Mouse (Mus musculus): ENCODE measurements around the gene Xylt2. TPM values are rescaled to one million over a fixed set of nuclear protein-coding genes. Genes with fewer than 3 reads are reported as not detected.
"Not testable (repeated sequence)": the region's sequence is repeated elsewhere in the genome, so short reads cannot be mapped to it uniquely, and the experiment has no call there.

Xylt2 gene
- polyA plus RNA-seq, 1 experiment from 2014 or later, result 22.4 TPM

GRCm38 (mm10) chr11:94675446-94675845, 1.9 kb downstream of the Xylt2 start:
- no peak for ATAC-seq (replicated peaks; ENCODE audit: low FRiP score)
- Histone ChIP-seq H3K9ac (no peak overlapping the region), H3K4me2 (peak overlapping the region; percentile 73; the same call in 1 of the 2 replicates), H3K27ac (no peak overlapping the region), H3K9me3 (replicated peaks) (no peaks in the 10 kb centered on the region), H3K4me3 (replicated peaks) (peak overlapping the region; percentile 85; the same call in 1 of the 2 replicates), H3K27me3 (no peaks in the 10 kb centered on the region), H3K4me1 (peaks cover 33% of the 10 kb centered on the region), H3K36me3 (peaks cover 3% of the 10 kb centered on the region)
- WGBS, result 80% methylated on average over 5 of the region's 5 CpGs

GRCm38 (mm10) chr11:94674984-94675383, 2.3 kb downstream of the Xylt2 start:
- Histone ChIP-seq H3K9me3 (replicated peaks) (no peaks in the 10 kb centered on the region), H3K27me3 (no peaks in the 10 kb centered on the region), H3K27ac (no peak overlapping the region), H3K4me1 (peaks cover 33% of the 10 kb centered on the region), H3K9ac (no peak overlapping the region), H3K4me3 (replicated peaks) (no peak overlapping the region), H3K4me2 (0 out of 2 replicates have a peak overlapping the region, but pooled peaks have one; percentile 5), H3K36me3 (peaks cover 7% of the 10 kb centered on the region)
- no peak for ATAC-seq (replicated peaks; ENCODE audit: low FRiP score)
- WGBS, result 72% methylated on average over 5 of the region's 5 CpGs

- no peak overlapping the region for H3K27ac ChIP-seq
- no peaks in the 10 kb centered on the region for H3K4me1 ChIP-seq
- no peak for ATAC-seq (replicated peaks; ENCODE audit: low FRiP score)
- H3K9me3 ChIP-seq (replicated peaks), result no peaks in the 10 kb centered on the region
- peaks cover 98% of the 10 kb centered on the region for H3K36me3 ChIP-seq
- no peak overlapping the region for H3K4me3 ChIP-seq (replicated peaks)
- no peak overlapping the region for H3K9ac ChIP-seq
- 92% methylated on average over 6 of the region's 6 CpGs for WGBS
- H3K4me2 ChIP-seq, result no peak overlapping the region
- H3K27me3 ChIP-seq, result no peaks in the 10 kb centered on the region
Measured at GRCm38 (mm10) chr11:94665281-94665680, 12.0 kb downstream of the Xylt2 start.

- H3K36me3 ChIP-seq, result peaks cover 95% of the 10 kb centered on the region
Measured at GRCm38 (mm10) chr11:94661344-94661743, 16.0 kb downstream of the Xylt2 start.

GRCm38 (mm10) chr11:94653663-94654436, 23.5 kb downstream of the Xylt2 start, which contains the start of the genes Mrpl27 and Eme1:
Gene Mrpl27 (plus strand): TSS chr11:94653767.
Gene Eme1 (minus strand): TSS chr11:94653964.
- H3K27ac ChIP-seq, result peak within 1 kb of the TSS; percentile 98
- WGBS, result 1% methylated on average over 32 of the region's 32 CpGs
- H3K36me3 ChIP-seq, result peaks cover 51% of the 10 kb centered on the region
- ATAC-seq (replicated peaks; ENCODE audit: low FRiP score), result peak; percentile 88
- no peaks in the 10 kb centered on the region for H3K9me3 ChIP-seq (replicated peaks)
- H3K27me3 ChIP-seq, result no peaks in the 10 kb centered on the region
- peak within 1 kb of the TSS; percentile 77 for H3K4me3 ChIP-seq (replicated peaks)
- peak within 1 kb of the TSS; percentile 66 for H3K4me2 ChIP-seq
- H3K9ac ChIP-seq, result peak within 1 kb of the TSS; percentile 70
- H3K4me1 ChIP-seq, result peaks cover 21% of the 10 kb centered on the region

More at GRCm38 (mm10) chr11:94661344-94661743, 16.0 kb downstream of the Xylt2 start:
- H3K4me3 ChIP-seq (replicated peaks), result no peak overlapping the region
- H3K9me3 ChIP-seq (replicated peaks), result no peaks in the 10 kb centered on the region
- H3K27ac ChIP-seq, result no peak overlapping the region
- 69% methylated on average over 1 of the region's 1 CpGs for WGBS
- no peaks in the 10 kb centered on the region for H3K27me3 ChIP-seq
- H3K4me2 ChIP-seq, result no peak overlapping the region
- no peak for ATAC-seq (replicated peaks; ENCODE audit: low FRiP score)
- no peak overlapping the region for H3K9ac ChIP-seq
- no peaks in the 10 kb centered on the region for H3K4me1 ChIP-seq

- Histone ChIP-seq H3K9ac (peak overlapping the region; percentile 70; the same call in 1 of the 2 replicates), H3K4me3 (replicated peaks) (peak overlapping the region; percentile 77), H3K27ac (no peak overlapping the region), H3K27me3 (no peaks in the 10 kb centered on the region), H3K4me2 (peak overlapping the region; percentile 66), H3K36me3 (peaks cover 46% of the 10 kb centered on the region), H3K9me3 (replicated peaks) (no peaks in the 10 kb centered on the region), H3K4me1 (peaks cover 21% of the 10 kb centered on the region)
- 45% methylated on average over 8 of the region's 8 CpGs for WGBS
- ATAC-seq (replicated peaks; ENCODE audit: low FRiP score), result no peak
Measured at GRCm38 (mm10) chr11:94652973-94653372, 24.3 kb downstream of the Xylt2 start.

GRCm38 (mm10) chr11:94651241-94651640, 26.1 kb downstream of the Xylt2 start:
- H3K27me3 ChIP-seq; H3K4me3 ChIP-seq (replicated peaks); H3K9ac ChIP-seq; H3K27ac ChIP-seq; H3K9me3 ChIP-seq (replicated peaks); H3K4me2 ChIP-seq; ATAC-seq (replicated peaks; ENCODE audit: low FRiP score): not testable (repeated sequence)
- Histone ChIP-seq H3K4me1 (peaks cover 21% of the 10 kb centered on the region), H3K36me3 (peaks cover 48% of the 10 kb centered on the region)
- WGBS, result 93% methylated on average over 7 of the region's 7 CpGs

- H3K27ac ChIP-seq, result no peak overlapping the region
Measured at GRCm38 (mm10) chr11:94646457-94646856, 30.9 kb downstream of the Xylt2 start.

GRCm38 (mm10) chr11:94644461-94645219, 32.7 kb downstream of the Xylt2 start:
- Histone ChIP-seq H3K4me3 (replicated peaks) (no peak overlapping the region), H3K4me2 (no peak overlapping the region), H3K9me3 (replicated peaks) (no peaks in the 10 kb centered on the region), H3K36me3 (peaks cover 92% of the 10 kb centered on the region), H3K27ac (no peak overlapping the region), H3K9ac (no peak overlapping the region), H3K27me3 (no peaks in the 10 kb centered on the region), H3K4me1 (no peaks in the 10 kb centered on the region)
- WGBS, result 86% methylated on average over 8 of the region's 8 CpGs
- no peak for ATAC-seq (replicated peaks; ENCODE audit: low FRiP score)

More at GRCm38 (mm10) chr11:94646457-94646856, 30.9 kb downstream of the Xylt2 start:
- H3K36me3 ChIP-seq, result peaks cover 90% of the 10 kb centered on the region
- no peak overlapping the region for H3K9ac ChIP-seq
- no peaks in the 10 kb centered on the region for H3K9me3 ChIP-seq (replicated peaks)
- H3K4me3 ChIP-seq (replicated peaks), result no peak overlapping the region
- no peaks in the 10 kb centered on the region for H3K4me1 ChIP-seq
- no peak overlapping the region for H3K4me2 ChIP-seq
- no peak for ATAC-seq (replicated peaks; ENCODE audit: low FRiP score)
- 94% methylated on average over 4 of the region's 4 CpGs for WGBS
- H3K27me3 ChIP-seq, result no peaks in the 10 kb centered on the region

GRCm38 (mm10) chr11:94634431-94634830, 42.9 kb downstream of the Xylt2 start:
- 86% methylated on average over 5 of the region's 5 CpGs for WGBS
- H3K36me3 ChIP-seq, result peaks cover 82% of the 10 kb centered on the region
- no peak overlapping the region for H3K4me3 ChIP-seq (replicated peaks)
- no peak overlapping the region for H3K9ac ChIP-seq
- H3K4me2 ChIP-seq, result no peak overlapping the region
- no peaks in the 10 kb centered on the region for H3K27me3 ChIP-seq
- no peak for ATAC-seq (replicated peaks; ENCODE audit: low FRiP score)
- no peak overlapping the region for H3K27ac ChIP-seq
- peaks cover 14% of the 10 kb centered on the region for H3K4me1 ChIP-seq
- no peaks in the 10 kb centered on the region for H3K9me3 ChIP-seq (replicated peaks)

GRCm38 (mm10) chr11:94632988-94633387, 44.3 kb downstream of the Xylt2 start:
- WGBS, result 83% methylated on average over 8 of the region's 8 CpGs
- Histone ChIP-seq H3K27ac (no peak overlapping the region), H3K4me2 (no peak overlapping the region), H3K36me3 (peaks cover 68% of the 10 kb centered on the region), H3K4me1 (peaks cover 14% of the 10 kb centered on the region), H3K4me3 (replicated peaks) (no peak overlapping the region), H3K9ac (no peak overlapping the region), H3K9me3 (replicated peaks) (no peaks in the 10 kb centered on the region), H3K27me3 (no peaks in the 10 kb centered on the region)
- no peak for ATAC-seq (replicated peaks; ENCODE audit: low FRiP score)

GRCm38 (mm10) chr11:94631969-94632368, 45.3 kb downstream of the Xylt2 start:
- Histone ChIP-seq H3K4me3 (replicated peaks) (no peak overlapping the region), H3K4me1 (peaks cover 14% of the 10 kb centered on the region), H3K9ac (no peak overlapping the region), H3K36me3 (peaks cover 57% of the 10 kb centered on the region), H3K4me2 (no peak overlapping the region), H3K27me3 (no peaks in the 10 kb centered on the region), H3K9me3 (replicated peaks) (no peaks in the 10 kb centered on the region), H3K27ac (no peak overlapping the region)
- WGBS, result 98% methylated on average over 5 of the region's 5 CpGs
- ATAC-seq (replicated peaks; ENCODE audit: low FRiP score), result no peak
